Mouse (Mus musculus) megakaryocyte, embryonic 14.5 days (primary cell): ENCODE data around the gene Prss42.

Experiments
- FLI1 ChIP-seq: IDR thresholded peaks from 2 replicates; pipeline ENCODE4 v1.6.1; 2012; ENCODE audit warnings: low read length, inconsistent platforms, mixed read lengths
- GATA1 ChIP-seq: IDR thresholded peaks from 3 replicates; pipeline ENCODE4 v1.6.1; 2012; ENCODE audit warnings: mixed read lengths, low read length, inconsistent platforms, borderline replicate concordance

- TF ChIP-seq GATA1 (no peak), FLI1 (no peak)
These were observed 9.8 kb upstream of the Prss42 start for GRCm38 (mm10) chr9:110788169-110788568.
